Mouse (Mus musculus) lung, postnatal 0 days (tissue): ENCODE results near the gene Flot1.

Experiments
- CTCF ChIP-seq: IDR thresholded peaks from 2 replicates; pipeline ENCODE4 v1.5.1; 2016; ENCODE audit warnings: antibody characterized with exemption, mild to moderate bottlenecking
- EP300 ChIP-seq: IDR thresholded peaks from 2 replicates; pipeline ENCODE4 v1.6.1; 2016; ENCODE audit warnings: antibody characterized with exemption, mild to moderate bottlenecking, control low read depth

DNA sequence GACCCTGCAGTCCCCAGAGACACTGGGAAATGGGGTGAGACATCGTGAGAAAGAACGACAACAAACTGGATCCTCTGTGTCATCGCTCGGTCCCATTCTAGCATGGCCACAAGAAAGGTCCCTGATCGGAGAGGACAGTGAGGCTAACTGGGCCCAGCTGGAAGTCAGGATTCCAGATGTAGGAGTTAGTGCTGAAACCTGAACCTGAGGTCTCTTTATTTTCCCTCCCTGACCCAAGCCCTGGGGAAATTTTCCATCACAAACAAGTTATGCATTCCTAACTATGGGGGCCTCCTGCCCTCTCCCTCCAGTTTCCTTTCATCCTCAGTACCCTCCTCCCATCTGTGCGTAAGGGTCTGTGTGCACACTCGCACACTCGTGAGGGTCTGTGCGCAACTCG is 5.8 kb upstream of the Flot1 start:
- TF ChIP-seq CTCF (no peak), EP300 (no peak)
